Mouse (Mus musculus) erythroblast, embryonic 14.5 days (primary cell): ENCODE results near the gene Ivd.

Experiments used
- GATA1 ChIP-seq: IDR thresholded peaks from 2 replicates; pipeline ENCODE4 v1.6.1; 2012; ENCODE audit warnings: low read length, inconsistent platforms, mixed read lengths
- TAL1 ChIP-seq: IDR thresholded peaks from 3 replicates; pipeline ENCODE4 v1.6.1; 2012; ENCODE audit warnings: low read length, inconsistent platforms, mixed read lengths

- no peak for TF ChIP-seq TAL1
- TF ChIP-seq GATA1, result no peak
Observed at GRCm38 (mm10) chr2:118876453-118876852, 14.7 kb downstream of the Ivd start.
